Mouse (Mus musculus) heart, postnatal 0 days (tissue): ENCODE data around the gene Usp10. TPM values are rescaled to one million over a fixed set of nuclear protein-coding genes. Genes with fewer than 3 reads are reported as not detected.

Experiments
- ATAC-seq: fragments of 200-750 bp; cut with Nextera tagmentation; 2 replicates; pipeline ENCODE4 v1.8.0; 2017; ENCODE audit warnings: low read depth, moderate number of reproducible peaks, moderate library complexity; ENCODE audit not compliant: insufficient read depth
- DNase-seq: peaks from one replicate; pipeline ENCODE4 v3.0.0-alpha.2; 2016; ENCODE audit warnings: low spot score
- H3K27ac ChIP-seq: fragments of 300-500 bp; sonication (generic); 2 replicates; pipeline ENCODE4 v1.5.1; 2014; ENCODE audit warnings: low read depth, mild to moderate bottlenecking
- H3K27me3 ChIP-seq: fragments of 300-500 bp; sonication (generic); 2 replicates; pipeline ENCODE4 v1.6.1; 2014; ENCODE audit warnings: low read length, mixed read lengths; ENCODE audit not compliant: control insufficient read depth, insufficient read depth
- H3K36me3 ChIP-seq: fragments of 300-500 bp; sonication (generic); replicated peaks from 2 replicates; pipeline ENCODE4 v1.6.1; 2014; ENCODE audit warnings: low read length, mixed read lengths; ENCODE audit not compliant: control insufficient read depth, insufficient read depth
- H3K4me1 ChIP-seq: fragments of 300-500 bp; sonication (generic); 2 replicates; pipeline ENCODE4 v1.6.1; 2014; ENCODE audit warnings: antibody characterized with exemption; ENCODE audit not compliant: control insufficient read depth, insufficient read depth
- H3K4me2 ChIP-seq: fragments of 300-500 bp; sonication (generic); 2 replicates; pipeline ENCODE4 v1.6.1; 2014; ENCODE audit warnings: low read depth, mild to moderate bottlenecking, low read length, moderate library complexity
- H3K4me3 ChIP-seq: fragments of 300-500 bp; sonication (generic); 2 replicates; pipeline ENCODE4 v1.5.1; 2014; ENCODE audit warnings: low read depth, low read length
- H3K9ac ChIP-seq: fragments of 300-500 bp; sonication (generic); replicated peaks from 2 replicates; pipeline ENCODE4 v1.6.1; 2014; ENCODE audit warnings: low read depth, low read length, mixed read lengths
- H3K9me3 ChIP-seq: fragments of 300-500 bp; sonication (generic); replicated peaks from 2 replicates; pipeline ENCODE4 v1.6.1; 2016; ENCODE audit warnings: low read length; ENCODE audit not compliant: control insufficient read depth
- CTCF ChIP-seq: IDR thresholded peaks from 2 replicates; pipeline ENCODE4 v1.5.1; 2016; ENCODE audit warnings: antibody characterized with exemption, control low read depth, low read depth
- EP300 ChIP-seq: IDR thresholded peaks from 2 replicates; pipeline ENCODE4 v1.6.1; 2016; ENCODE audit warnings: antibody characterized with exemption, low read depth
- WGBS: fragments of 180-500 bp; shearing (Covaris S2); extraction: QIAGEN DNeasy Blood & Tissue Kit; methylation state at CpG from one replicate; pipeline ENCODE4 v1.1.7; 2014; 5-methylcytosine and 5-hydroxymethylcytosine counted together
- polyA plus RNA-seq: library from polyadenylated mRNA; unstranded; fragments of >200 nt; fragmentation: Nextera tagmentation; extraction: Ambion mirVana; gene quantifications from 2 replicates; pipeline ENCODE4 v1.2.1, GENCODE M21; 2015
- total RNA-seq: library from RNA; depleted of rRNA; stranded (reverse); fragments of >200 nt; gene quantifications from 2 replicates; pipeline ENCODE4 v1.2.3, GENCODE M21; 2014; ENCODE audit warnings: low replicate concordance; rRNA removed

The Usp10 gene
- total and polyA plus RNA-seq, 2 experiments from 2014 or later: 44.0 to 54.9 TPM

- no peak overlapping the region for H3K4me2 ChIP-seq
- H3K9ac ChIP-seq: no peak overlapping the region
- no peak for ATAC-seq
- H3K36me3 ChIP-seq: no peaks in the 10 kb centered on the region
- DNase-seq: no peak
- peaks cover 4% of the 10 kb centered on the region; the same call in 1 of the 2 replicates for H3K27me3 ChIP-seq
- TF ChIP-seq EP300: no peak
- H3K27ac ChIP-seq: no peak overlapping the region
- H3K4me1 ChIP-seq: 0 out of 2 replicates have a peak, but pooled peaks cover 4% of the 10 kb centered on the region
- 48% methylated on average over 2 of the region's 2 CpGs for WGBS
- H3K4me3 ChIP-seq: no peak overlapping the region
- no peaks in the 10 kb centered on the region for H3K9me3 ChIP-seq
Measured at GRCm38 (mm10) chr8:120004705-120005381, 94.7 kb downstream of the Usp10 start.

DNA sequence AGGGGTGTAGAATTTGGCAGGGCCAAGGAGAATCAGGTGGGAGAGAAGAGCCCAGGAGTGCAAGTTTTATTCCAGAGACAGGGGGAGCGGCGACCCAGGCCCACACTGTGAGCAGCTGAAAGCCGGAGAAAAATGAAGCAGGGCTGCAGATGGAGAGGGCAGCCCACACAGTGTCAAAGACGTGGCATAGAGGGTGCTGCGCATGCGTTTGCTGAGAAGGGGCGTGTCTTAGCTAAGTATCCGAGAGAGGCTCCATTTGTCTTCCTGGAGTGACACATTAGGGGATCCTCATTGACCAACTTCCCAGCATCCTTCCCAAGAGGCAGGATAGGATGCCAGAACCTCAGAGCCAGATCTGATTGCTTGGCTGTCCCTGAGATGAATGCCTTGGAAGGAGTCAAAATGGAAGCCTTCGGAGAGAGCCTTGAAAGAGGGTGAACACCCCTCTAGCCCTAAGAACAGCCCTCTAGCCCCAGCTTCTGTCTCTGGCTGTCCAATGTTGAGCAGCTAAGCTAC lies 96.5 kb downstream of the Usp10 start:
- no peak for DNase-seq
- Histone ChIP-seq H3K4me2 (no peak overlapping the region), H3K4me1 (0 out of 2 replicates have a peak, but pooled peaks cover 4% of the 10 kb centered on the region), H3K36me3 (no peaks in the 10 kb centered on the region), H3K4me3 (no peak overlapping the region), H3K9me3 (no peaks in the 10 kb centered on the region), H3K27ac (no peak overlapping the region), H3K9ac (no peak overlapping the region), H3K27me3 (peaks cover 7% of the 10 kb centered on the region)
- 50% methylated on average over 9 of the region's 9 CpGs for WGBS
- ATAC-seq: no peak
- no peak for TF ChIP-seq CTCF
- no peak for TF ChIP-seq EP300

Other genes starting within 250 kb of the Usp10 start
- 44.1 and 55.0 TPM in 2 replicates for gene Wfdc1, start 244.0 kb upstream of the Usp10 start, total RNA-seq
- gene Wfdc1, start 244.0 kb upstream of the Usp10 start, polyA plus RNA-seq: 21.0 and 22.4 TPM in 2 replicates
- gene Atp2c2, start 210.4 kb upstream of the Usp10 start, total RNA-seq: not detected in 2 replicates
- gene Atp2c2, start 210.4 kb upstream of the Usp10 start, polyA plus RNA-seq: 0.12 and 0.21 TPM in 2 replicates
- gene Tldc1, start 131.9 kb upstream of the Usp10 start, total RNA-seq: 17.7 and 28.6 TPM in 2 replicates
- 12.1 and 14.2 TPM in 2 replicates for gene Tldc1, start 131.9 kb upstream of the Usp10 start, polyA plus RNA-seq
- gene Cotl1, start 69.8 kb upstream of the Usp10 start, total RNA-seq: 28.3 and 79.5 TPM in 2 replicates
- 15.4 and 22.3 TPM in 2 replicates for gene Cotl1, start 69.8 kb upstream of the Usp10 start, polyA plus RNA-seq
- 6.5 and 10.0 TPM in 2 replicates for gene Klhl36, start 48.1 kb upstream of the Usp10 start, total RNA-seq
- 6.7 and 6.9 TPM in 2 replicates for gene Klhl36, start 48.1 kb upstream of the Usp10 start, polyA plus RNA-seq
- 17.3 and 29.1 TPM in 2 replicates for gene Gm20388, start 481 bp downstream of the Usp10 start, total RNA-seq
- not detected in 2 replicates for gene Gm20388, start 481 bp downstream of the Usp10 start, polyA plus RNA-seq
- 5.4 and 15.5 TPM in 2 replicates for gene Crispld2, start 82.1 kb downstream of the Usp10 start, total RNA-seq
- gene Crispld2, start 82.1 kb downstream of the Usp10 start, polyA plus RNA-seq: 2.5 and 2.6 TPM in 2 replicates
- gene Zdhhc7, start 191.1 kb downstream of the Usp10 start, total RNA-seq: 57.6 and 86.8 TPM in 2 replicates
- 33.5 and 35.2 TPM in 2 replicates for gene Zdhhc7, start 191.1 kb downstream of the Usp10 start, polyA plus RNA-seq
- gene 6430548M08Rik, start 203.8 kb downstream of the Usp10 start, total RNA-seq: 14.5 and 22.2 TPM in 2 replicates
- 7.1 and 8.4 TPM in 2 replicates for gene 6430548M08Rik, start 203.8 kb downstream of the Usp10 start, polyA plus RNA-seq